Mouse (Mus musculus): ENCODE data around the gene Optn. TPM values are rescaled to one million over a fixed set of nuclear protein-coding genes. Genes with fewer than 3 reads are reported as not detected.

The Optn gene
- polyA plus RNA-seq, 1 experiment from 2014 or later: 13.0 TPM

DNA sequence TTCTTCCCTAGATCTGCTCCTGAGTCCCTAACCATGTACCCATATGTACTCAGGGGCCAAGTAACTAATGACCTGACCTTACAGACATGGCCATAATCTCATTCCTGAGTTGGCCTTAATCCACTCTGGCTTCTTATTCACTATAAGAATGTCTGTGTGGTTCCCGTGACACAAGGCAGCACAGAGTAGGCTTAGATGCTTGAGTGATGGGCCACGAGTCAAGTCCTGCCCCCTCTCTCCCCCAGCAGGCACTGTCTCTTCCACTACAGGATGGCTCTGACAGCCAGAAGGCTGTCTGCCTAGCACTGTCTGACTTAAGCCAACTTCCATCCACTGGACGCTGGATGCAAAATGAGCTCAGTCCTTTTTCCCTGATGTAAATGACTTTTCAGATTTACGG, 3.9 kb downstream of the Optn start:
- 76% methylated on average over 4 of the region's 4 CpGs for WGBS
- no peak for ATAC-seq (ENCODE audit: extremely low read depth, insufficient number of reproducible peaks, low FRiP score, low TSS enrichment)

DNA sequence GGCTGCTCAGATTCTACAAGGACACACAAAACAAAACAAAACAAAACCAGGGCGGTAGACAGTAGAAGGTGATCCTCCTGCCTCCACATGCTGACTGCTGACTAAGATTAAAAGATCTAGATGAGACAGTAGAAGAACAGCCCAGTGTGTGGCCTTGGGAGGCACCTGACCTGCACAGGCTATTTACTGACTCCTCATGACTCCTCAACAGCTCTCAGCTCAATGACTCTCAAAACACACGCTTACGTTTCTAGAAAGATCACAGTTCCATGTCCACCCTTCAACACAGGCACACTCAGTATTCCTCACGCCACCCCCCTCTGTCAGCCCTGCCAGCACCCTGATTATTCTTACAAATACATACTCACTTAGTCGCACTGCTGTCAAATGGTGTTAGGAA, 5.4 kb downstream of the Optn start:
- H3K9ac ChIP-seq: no peak overlapping the region
- no peak overlapping the region for H3K4me2 ChIP-seq
- no peak for ATAC-seq (ENCODE audit: extremely low read depth, insufficient number of reproducible peaks, low FRiP score, low TSS enrichment)
- H3K4me1 ChIP-seq: peaks cover 13% of the 10 kb centered on the region
- H3K4me3 ChIP-seq: no peak overlapping the region
- H3K9me3 ChIP-seq: no peaks in the 10 kb centered on the region
- peaks cover 1% of the 10 kb centered on the region; the same call in 1 of the 2 replicates for H3K36me3 ChIP-seq
- H3K27ac ChIP-seq (replicated peaks): no peak overlapping the region
- WGBS: 72% methylated on average over 5 of the region's 5 CpGs
- no peaks in the 10 kb centered on the region for H3K27me3 ChIP-seq (replicated peaks)

More for the DNA sequence above, 3.9 kb downstream of the Optn start:
- Histone ChIP-seq H3K27ac (replicated peaks) (no peak overlapping the region), H3K4me2 (no peak overlapping the region), H3K4me1 (peaks cover 17% of the 10 kb centered on the region), H3K4me3 (no peak overlapping the region), H3K9me3 (no peaks in the 10 kb centered on the region), H3K27me3 (replicated peaks) (no peaks in the 10 kb centered on the region), H3K36me3 (no peaks in the 10 kb centered on the region), H3K9ac (no peak overlapping the region)

DNA sequence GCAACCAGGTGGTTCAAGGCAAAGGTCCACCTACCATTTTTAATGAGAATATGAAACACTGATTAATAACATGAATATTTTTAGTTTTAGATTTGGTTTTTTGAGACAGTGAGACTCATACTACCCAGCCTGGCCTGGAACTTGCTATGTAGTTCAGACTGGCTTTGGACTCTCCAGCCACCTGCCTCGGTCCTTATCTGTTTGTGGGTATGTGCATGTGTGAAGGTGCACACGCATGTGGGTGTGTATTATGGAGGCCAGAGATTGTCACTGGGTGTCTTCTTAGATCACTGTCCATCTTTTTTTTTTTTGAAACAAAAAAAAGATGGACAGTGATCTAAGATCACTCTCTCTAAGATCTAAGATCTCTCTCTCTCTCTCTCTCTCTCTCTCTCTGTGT, 13.3 kb downstream of the Optn start:
- Histone ChIP-seq H3K9ac (no peak overlapping the region), H3K36me3 (peaks cover 23% of the 10 kb centered on the region), H3K27ac (replicated peaks) (no peak overlapping the region), H3K27me3 (replicated peaks) (no peaks in the 10 kb centered on the region), H3K9me3 (no peaks in the 10 kb centered on the region), H3K4me1 (no peaks in the 10 kb centered on the region), H3K4me2 (no peak overlapping the region), H3K4me3 (no peak overlapping the region)
- WGBS: 78% methylated on average over 2 of the region's 2 CpGs
- no peak for ATAC-seq (ENCODE audit: extremely low read depth, insufficient number of reproducible peaks, low FRiP score, low TSS enrichment)

DNA sequence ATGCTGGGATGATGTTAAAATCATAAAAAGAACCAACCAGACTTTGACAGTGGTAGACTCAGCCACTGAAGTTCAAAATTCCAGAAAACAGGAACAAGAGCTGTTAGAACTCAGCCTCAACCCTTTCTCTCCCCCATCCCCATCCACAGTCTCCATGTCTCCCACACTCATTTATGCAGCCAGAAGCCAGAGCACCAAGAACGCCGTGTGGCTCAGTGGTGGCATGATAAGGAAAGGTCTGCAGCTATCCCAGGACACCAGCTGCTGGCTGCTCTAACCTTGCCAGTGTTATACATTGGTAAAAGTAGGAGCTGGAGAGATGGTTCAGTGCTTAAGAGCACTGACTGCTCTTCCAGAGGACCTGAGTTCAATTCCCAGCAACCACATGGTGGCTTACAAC, 16.8 kb downstream of the Optn start:
- 56% methylated on average over 2 of the region's 2 CpGs for WGBS
- H3K9ac ChIP-seq: no peak overlapping the region
- no peak overlapping the region for H3K27ac ChIP-seq (replicated peaks)
- no peaks in the 10 kb centered on the region for H3K27me3 ChIP-seq (replicated peaks)
- H3K9me3 ChIP-seq: no peaks in the 10 kb centered on the region
- peaks cover 15% of the 10 kb centered on the region for H3K36me3 ChIP-seq
- H3K4me1 ChIP-seq: peaks cover 30% of the 10 kb centered on the region
- no peak overlapping the region for H3K4me3 ChIP-seq
- ATAC-seq (ENCODE audit: extremely low read depth, insufficient number of reproducible peaks, low FRiP score, low TSS enrichment): no peak
- no peak overlapping the region for H3K4me2 ChIP-seq

DNA sequence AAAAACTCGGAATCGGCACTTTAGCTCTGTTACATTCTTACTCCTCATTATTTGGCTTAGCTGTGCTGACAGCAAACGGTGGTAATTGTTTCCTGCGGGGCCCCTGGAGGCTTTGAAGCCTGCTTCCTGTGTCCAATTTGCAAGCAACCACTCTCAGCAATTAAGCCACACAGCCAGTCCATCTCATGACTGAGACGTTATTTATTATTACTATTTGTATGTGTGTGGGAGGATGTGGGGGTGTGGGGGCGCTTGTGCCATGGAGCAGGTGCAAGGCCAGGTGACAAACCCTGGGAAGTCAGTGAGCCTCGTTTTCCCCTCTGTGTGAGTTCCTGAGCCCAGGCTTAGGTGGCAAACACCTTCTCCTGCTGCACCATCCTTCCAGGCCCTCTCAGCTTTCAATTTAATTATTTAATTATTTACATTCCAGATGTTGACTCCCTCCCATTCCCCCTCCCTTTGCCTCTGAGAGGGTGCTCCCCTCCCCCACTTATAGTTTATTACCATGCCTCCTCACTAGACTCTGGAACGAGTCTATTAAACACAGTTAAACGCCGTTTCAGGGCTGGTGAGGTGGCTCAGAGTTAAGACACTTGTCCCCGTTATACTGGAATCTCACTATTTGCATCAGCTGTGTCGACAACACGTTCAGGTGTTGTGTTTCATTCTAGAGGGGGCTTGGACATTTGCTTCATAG, 18.4 kb downstream of the Optn start:
- Histone ChIP-seq H3K36me3 (peaks cover 12% of the 10 kb centered on the region; the same call in 1 of the 2 replicates), H3K9me3 (no peaks in the 10 kb centered on the region), H3K4me2 (no peak overlapping the region), H3K4me1 (peaks cover 30% of the 10 kb centered on the region), H3K27me3 (replicated peaks) (no peaks in the 10 kb centered on the region), H3K9ac (no peak overlapping the region), H3K27ac (replicated peaks) (no peak overlapping the region), H3K4me3 (no peak overlapping the region)
- WGBS: 38% methylated on average over 13 of the region's 13 CpGs
- ATAC-seq (ENCODE audit: extremely low read depth, insufficient number of reproducible peaks, low FRiP score, low TSS enrichment): no peak

DNA sequence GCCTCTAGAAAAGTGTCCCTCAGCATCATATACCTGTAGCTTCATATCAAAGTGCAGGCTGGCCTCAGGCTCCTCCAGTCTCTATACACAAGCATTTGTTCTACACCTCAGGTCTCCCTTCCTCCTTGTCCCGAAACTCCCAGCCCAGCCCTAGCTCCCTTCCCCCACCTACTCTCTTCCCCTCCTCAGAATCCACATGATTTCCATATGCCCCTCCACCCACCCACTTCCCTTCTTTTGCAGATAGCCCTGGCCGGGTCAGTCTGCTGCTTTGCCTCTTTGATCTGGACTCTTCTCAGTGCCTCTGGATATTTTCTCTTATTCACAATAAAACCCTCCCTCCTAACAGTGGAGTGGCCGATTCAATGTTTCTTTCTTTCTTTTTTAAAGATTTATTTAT, 19.5 kb downstream of the Optn start:
- Histone ChIP-seq H3K4me1 (peaks cover 30% of the 10 kb centered on the region), H3K4me2 (no peak overlapping the region), H3K9ac (no peak overlapping the region), H3K27ac (replicated peaks) (no peak overlapping the region), H3K36me3 (peaks cover 15% of the 10 kb centered on the region), H3K9me3 (no peaks in the 10 kb centered on the region), H3K4me3 (no peak overlapping the region), H3K27me3 (replicated peaks) (no peaks in the 10 kb centered on the region)
- no peak for ATAC-seq (ENCODE audit: extremely low read depth, insufficient number of reproducible peaks, low FRiP score, low TSS enrichment)
- 46% methylated on average over 3 of the region's 3 CpGs for WGBS

DNA sequence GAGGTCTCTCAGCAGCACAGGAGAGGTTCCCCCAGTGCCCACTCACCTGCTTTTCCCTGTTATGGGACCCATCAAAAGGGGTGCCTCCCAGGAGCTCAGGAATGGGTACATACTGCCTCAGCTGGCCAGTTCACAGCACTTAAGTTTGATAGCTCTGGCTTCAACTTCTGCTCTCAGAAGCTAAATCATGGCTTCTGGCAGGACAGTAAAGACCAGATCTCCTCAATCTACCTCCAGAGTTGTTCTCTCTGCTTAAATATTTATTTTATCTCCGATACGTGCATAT, 20.4 kb downstream of the Optn start:
- no peak for ATAC-seq (ENCODE audit: extremely low read depth, insufficient number of reproducible peaks, low FRiP score, low TSS enrichment)
- H3K9ac ChIP-seq: no peak overlapping the region
- WGBS: 92% methylated on average over 2 of the region's 2 CpGs

DNA sequence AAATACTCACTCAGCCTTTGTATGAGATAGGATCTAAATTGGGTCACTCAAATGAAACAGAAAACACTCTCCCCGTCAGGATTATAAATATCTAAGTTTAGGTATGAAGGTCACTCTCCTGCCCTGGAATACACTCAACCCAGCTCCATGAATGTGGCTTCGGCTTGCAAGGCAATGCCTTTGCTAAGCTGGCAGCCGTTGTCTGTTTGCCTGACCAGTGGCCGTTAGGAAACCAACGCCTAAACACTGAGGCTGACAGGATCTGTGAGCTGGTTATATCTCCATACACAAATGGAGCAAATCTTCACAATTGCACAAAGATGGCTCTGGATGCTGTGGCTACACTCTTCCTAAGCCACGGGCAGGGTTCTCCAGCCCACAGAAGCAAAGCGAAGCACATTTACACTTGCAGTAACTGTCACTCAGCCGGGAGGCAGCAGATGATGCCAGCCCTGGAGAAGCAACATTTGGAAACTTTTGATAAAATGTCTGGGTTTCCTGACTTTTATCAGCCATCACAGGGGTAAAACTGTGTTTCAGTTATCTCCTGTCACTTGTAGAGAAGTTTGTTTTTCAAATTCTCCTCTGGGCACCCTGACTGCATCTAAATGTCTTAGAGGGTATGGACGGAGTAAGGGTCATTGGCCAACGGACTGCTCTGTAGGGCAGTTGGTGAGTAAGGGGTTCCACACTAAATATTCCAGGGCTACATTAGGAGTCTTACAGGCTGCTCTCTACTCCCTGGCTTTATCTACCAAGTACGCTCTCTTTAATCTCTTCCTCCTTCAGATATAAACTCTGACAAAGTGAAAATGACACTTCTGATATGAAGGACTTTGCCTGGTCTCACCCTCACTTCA, 21.0 kb downstream of the Optn start:
- Histone ChIP-seq H3K27me3 (replicated peaks) (no peaks in the 10 kb centered on the region), H3K36me3 (peaks cover 19% of the 10 kb centered on the region), H3K9me3 (no peaks in the 10 kb centered on the region), H3K4me1 (peaks cover 30% of the 10 kb centered on the region), H3K4me3 (no peak overlapping the region), H3K9ac (no peak overlapping the region), H3K4me2 (no peak overlapping the region), H3K27ac (replicated peaks) (no peak overlapping the region)
- 55% methylated on average over 11 of the region's 11 CpGs for WGBS
- ATAC-seq (ENCODE audit: extremely low read depth, insufficient number of reproducible peaks, low FRiP score, low TSS enrichment): no peak

More for the DNA sequence above, 20.4 kb downstream of the Optn start:
- Histone ChIP-seq H3K27me3 (replicated peaks) (no peaks in the 10 kb centered on the region), H3K4me3 (no peak overlapping the region), H3K9me3 (no peaks in the 10 kb centered on the region), H3K27ac (replicated peaks) (no peak overlapping the region), H3K4me2 (no peak overlapping the region), H3K4me1 (peaks cover 30% of the 10 kb centered on the region), H3K36me3 (peaks cover 17% of the 10 kb centered on the region)

DNA sequence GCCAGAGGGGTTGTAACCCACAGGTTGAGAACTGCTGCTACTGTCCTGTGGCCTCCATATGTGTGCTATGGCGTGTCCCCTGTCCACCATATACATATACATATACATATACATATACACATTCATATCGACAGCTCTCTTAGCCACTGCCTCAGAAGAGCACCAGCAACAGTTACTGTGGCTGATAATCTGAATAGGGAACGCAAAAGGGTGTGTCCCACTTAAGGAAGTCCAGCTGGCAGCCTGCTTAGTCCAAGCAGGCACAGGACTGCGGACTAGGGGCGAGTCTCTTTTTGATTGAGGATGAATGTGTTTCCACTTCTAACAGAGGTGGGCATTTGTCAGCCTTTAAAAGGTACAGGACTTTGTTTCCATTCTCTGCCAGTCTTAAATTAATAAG, 22.0 kb downstream of the Optn start:
- Histone ChIP-seq H3K4me3 (no peak overlapping the region), H3K4me1 (peaks cover 30% of the 10 kb centered on the region), H3K9me3 (no peaks in the 10 kb centered on the region), H3K36me3 (peaks cover 25% of the 10 kb centered on the region), H3K27me3 (replicated peaks) (no peaks in the 10 kb centered on the region), H3K4me2 (no peak overlapping the region), H3K9ac (no peak overlapping the region), H3K27ac (replicated peaks) (no peak overlapping the region)
- 75% methylated on average over 5 of the region's 5 CpGs for WGBS
- no peak for ATAC-seq (ENCODE audit: extremely low read depth, insufficient number of reproducible peaks, low FRiP score, low TSS enrichment)

DNA sequence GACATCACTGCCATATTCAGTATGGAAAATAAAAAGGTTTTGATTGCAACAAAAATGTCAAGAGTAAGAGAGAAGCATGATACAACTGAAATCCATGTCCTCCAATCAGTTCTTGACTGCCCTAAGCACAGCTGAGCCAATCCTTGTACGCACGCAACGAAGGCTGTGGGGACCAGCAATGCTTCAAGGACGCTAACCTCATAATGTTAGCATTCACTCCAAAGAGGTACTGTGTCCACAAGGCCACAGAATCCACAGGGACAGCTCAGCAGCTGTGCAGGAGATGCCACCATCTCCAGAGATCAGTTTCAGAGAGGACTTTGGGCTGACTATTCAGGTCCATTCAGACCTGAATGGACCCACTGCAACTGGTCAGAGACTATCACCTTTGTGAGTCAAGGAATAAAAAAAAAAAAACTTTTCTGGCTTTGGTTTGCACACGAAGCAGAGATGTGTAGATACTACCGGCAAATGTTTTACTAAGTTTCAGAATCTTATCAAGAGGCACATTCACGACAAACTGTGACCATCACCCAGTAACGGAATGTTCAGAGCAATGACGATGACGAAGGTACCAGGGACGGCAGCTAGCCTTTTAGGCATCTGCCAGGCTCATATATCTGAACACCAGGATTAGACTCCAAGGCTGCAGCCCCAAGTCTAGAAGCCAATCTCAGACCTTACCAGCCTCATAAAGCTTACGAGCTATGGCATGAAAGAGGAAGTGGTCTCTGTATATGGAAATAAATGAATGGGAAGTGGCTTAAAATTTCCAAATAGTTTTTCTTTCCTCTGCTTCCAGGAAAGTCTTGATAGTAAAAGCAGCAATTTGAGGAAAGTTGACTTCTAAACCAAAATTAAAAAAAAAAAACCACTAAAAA, 23.3 kb downstream of the Optn start:
- Histone ChIP-seq H3K36me3 (peaks cover 24% of the 10 kb centered on the region), H3K27me3 (replicated peaks) (no peaks in the 10 kb centered on the region), H3K27ac (replicated peaks) (no peak overlapping the region), H3K9me3 (no peaks in the 10 kb centered on the region), H3K4me2 (no peak overlapping the region), H3K4me3 (no peak overlapping the region), H3K9ac (no peak overlapping the region), H3K4me1 (peaks cover 30% of the 10 kb centered on the region)
- 81% methylated on average over 12 of the region's 12 CpGs for WGBS
- ATAC-seq (ENCODE audit: extremely low read depth, insufficient number of reproducible peaks, low FRiP score, low TSS enrichment): no peak

All from heart, embryonic 13.5 days (tissue).